Mouse (Mus musculus): ENCODE data around the gene 9930022D16Rik.

The 9930022D16Rik gene

DNA sequence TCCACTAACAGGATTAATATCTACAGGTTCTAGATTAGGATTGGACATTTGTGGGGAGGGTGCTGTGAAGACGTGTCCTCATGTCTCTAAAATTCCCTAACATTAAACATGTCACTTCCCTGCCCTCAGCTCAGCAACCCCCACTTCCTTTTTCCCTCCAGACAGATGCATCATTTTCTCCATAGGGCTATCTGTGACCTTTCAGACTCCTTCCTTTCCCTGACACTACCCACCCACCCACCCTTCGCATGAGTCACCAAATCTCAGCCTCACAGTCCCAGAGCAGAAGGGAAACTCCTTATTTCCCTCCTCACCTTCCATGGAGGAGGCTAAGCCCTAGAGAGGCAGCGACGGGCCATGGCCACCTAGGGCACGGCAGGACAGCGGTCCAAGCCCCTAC lies at the start of gene 9930022D16Rik:
TSS of gene 9930022D16Rik (plus strand) at position 301 of the 400 bp plus-strand sequence.
- no peak for DNase-seq

DNA sequence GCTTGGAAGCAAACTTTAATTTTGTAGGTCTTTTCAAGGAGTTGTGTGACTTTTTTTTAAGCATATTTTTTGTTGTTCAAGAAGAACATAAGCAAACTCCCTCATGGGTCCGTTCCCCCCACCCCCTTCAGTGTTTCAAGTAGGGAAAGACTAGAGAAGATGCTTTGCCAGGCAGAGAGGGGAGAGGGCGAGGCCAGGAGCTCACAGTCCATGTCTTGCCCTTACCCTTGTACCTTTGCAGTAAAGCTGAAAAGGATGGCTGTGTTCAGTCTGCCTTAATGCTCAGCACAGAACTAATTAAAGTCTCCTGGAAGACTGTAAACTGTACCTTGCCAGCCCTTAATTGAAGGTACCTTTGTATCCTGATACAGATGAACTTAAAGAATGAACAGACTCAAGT lies 49.4 kb upstream of the 9930022D16Rik start:
- no peak for DNase-seq

DNA sequence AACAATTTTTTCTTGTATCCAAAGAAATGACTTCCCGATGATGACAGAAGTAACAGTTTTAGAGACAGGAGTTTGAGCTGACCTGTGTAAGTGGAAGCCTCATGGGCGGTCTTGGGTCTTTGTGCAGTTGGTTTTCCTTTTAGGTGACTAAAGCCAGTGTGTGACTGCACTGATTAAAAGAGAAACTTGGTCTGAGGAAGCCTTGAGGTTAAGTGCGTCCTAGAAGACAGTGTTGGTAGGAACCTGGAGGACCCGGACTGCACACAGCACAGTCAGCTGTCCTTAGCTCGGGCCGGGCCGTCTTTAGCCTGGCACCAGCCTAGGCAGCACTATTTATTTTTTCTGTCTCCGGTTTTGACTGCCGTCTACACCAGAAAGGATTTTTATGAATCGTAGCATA lies 48.8 kb upstream of the 9930022D16Rik start:
- DNase-seq, result no peak

GRCm38 (mm10) chr11:109365818-109366217 lies 47.9 kb upstream of the 9930022D16Rik start:
- DNase-seq, result no peak

DNA sequence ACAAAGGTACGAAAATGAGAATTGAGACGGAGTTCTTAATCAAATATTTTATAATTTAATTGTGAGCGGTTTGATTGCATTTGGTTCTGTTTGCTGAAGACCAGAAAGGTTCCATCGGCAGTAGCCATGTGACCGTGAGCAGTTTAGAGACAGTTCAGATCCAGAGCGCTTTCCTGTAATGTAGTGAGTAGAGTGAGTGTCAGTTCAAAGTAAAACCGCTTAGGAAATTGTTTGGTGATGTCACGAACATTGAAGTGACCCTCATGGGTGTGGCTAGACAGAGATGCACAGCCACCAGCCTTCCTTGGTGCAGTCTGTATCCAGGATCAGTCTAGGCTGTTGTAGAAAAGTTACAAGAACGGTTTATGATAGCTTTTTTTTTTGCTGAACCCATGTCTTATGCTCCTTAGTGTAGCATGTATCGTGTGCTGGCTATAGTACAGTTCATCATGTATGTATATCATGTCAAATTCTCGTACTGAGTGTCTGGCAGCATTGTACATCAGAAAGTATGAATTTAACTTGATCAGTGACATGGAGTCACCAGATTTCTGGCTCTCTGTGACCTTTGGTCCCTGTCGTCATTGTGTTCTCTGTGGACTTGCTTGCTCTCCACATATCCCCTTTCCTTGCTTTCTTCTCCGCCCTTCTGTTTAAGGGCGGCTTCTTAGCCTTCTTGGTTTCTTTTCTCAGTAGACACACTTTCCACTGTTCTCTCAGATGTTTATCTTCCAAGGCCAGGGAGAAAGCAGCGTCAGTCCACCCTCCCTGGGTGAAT lies 46.7 kb upstream of the 9930022D16Rik start:
- no peak for DNase-seq

DNA sequence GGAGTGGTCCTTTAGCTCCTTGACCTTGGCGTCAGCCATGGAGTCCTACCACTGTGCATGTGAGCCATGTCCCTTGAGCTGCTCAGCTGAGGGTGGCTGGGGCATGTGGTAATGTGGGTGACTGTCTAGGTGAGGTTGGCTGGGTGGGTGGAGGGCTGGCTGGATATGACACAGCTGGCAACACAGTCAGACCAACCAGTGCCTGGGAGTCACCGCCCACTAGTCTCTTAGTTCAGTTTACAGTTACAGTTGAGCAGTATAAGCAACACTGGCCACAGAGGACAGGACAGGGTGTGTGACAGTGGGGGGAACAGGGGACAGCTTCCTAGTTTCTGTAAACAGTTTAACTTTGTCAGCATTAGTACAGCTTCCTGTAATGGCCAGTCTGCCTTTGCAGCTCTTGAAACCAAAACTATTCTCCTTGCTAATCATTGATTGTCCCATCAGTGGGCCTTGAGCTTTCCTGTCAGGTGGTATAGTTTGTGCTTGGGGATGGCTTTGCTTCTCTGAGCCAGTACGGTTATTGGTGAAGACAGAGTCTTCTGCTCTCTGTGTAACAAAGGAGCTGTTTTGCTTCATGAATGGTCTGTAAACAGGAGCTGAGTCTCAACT lies 44.6 kb upstream of the 9930022D16Rik start:
- no peak for DNase-seq

GRCm38 (mm10) chr11:109375412-109375811 lies 38.3 kb upstream of the 9930022D16Rik start:
- peak in 1 of 2 experiments; percentile 25 for DNase-seq

DNA sequence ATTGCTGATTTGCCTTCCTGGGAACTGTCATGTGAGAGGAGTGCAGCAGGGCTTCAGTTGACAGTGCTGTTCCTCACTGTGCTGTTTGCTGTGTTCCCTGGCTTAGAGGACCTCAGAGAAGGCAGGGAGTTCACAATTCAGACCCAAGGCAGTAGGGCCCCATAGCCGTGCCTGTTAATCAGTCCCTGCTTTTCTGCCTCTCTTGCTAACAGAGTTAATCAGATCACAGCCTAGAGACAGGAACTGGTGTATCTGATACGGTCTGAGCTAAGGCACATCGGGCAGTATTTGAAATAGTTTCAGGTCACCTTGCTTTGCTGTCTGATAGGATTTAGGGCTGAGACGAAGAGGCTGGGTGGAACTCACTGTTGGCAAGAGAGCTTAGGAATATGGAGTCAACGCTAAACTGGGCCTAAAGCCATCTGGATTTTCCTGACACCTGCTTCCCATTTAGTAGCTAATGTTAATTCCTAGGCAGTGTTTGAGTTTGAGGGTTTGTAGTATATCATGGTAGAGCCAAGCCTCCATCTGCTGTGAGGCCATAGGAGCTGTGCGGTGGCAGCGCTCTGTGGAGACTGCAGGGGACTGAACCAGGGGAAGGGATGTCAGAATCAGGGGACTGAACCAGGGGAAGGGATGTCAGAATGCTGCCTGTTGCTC lies 37.1 kb upstream of the 9930022D16Rik start:
- DNase-seq, result no peak

GRCm38 (mm10) chr11:109377477-109377876 lies 36.2 kb upstream of the 9930022D16Rik start:
- no peak for DNase-seq

- DNase-seq, result no peak
Observed at GRCm38 (mm10) chr11:109378051-109378450, 35.7 kb upstream of the 9930022D16Rik start.

DNA sequence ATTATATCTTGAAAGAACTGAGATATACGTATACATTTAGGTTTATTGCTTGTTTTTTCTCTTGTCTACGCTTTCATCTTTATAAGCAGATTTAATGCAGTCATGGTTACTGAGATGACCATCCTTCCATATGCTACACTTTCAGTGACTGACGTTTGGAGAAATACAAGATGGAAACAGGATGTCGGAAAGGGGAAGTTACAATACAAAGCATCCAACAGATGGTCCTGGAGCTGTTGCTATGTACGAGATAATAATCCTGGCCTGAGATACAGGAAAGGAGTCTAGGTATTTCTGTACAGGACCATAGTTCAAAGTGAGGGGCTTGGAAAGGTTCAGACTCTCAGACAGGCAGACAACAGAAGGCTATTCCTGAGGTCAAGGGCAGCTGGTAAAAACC lies 33.1 kb upstream of the 9930022D16Rik start:
- no peak for DNase-seq

DNA sequence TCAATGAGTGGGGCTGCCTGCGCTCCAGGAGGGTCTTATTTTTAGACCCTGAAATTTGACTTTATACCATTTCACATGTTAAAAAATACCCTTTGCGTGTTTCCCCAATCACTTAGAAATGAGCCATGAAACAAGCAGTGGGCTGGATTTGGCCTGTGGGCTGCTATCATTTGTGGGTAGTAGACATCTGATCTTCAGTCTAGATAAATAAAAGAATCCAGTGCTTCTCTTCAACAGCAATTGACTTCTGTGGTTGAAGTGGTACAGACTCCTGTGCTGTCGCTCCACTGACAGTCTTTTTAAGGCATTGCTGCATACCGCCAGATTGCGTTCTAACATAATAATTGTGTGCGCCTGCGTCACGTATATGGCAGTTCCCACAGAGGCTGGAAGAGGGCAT lies 28.4 kb upstream of the 9930022D16Rik start:
- no peak for DNase-seq

DNA sequence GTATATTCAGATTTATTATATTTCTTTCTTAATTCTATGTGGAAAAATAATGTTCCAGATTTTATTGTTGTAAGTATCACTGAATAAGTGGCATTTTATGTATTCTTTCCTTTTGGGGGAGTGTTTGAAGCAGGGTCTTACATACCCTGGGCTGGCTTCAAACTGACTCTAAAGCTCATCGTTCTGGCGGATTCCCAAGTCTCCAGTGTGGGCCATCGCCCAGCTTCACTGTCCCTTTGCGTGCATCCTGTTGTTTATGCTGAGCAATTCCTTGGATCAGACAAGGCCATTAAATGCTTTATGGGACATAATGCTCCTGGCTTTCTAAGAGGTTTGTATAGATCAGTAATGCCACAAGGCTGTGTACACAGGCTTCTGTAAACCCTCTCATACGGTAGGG lies 24.7 kb upstream of the 9930022D16Rik start:
- DNase-seq, result no peak

DNA sequence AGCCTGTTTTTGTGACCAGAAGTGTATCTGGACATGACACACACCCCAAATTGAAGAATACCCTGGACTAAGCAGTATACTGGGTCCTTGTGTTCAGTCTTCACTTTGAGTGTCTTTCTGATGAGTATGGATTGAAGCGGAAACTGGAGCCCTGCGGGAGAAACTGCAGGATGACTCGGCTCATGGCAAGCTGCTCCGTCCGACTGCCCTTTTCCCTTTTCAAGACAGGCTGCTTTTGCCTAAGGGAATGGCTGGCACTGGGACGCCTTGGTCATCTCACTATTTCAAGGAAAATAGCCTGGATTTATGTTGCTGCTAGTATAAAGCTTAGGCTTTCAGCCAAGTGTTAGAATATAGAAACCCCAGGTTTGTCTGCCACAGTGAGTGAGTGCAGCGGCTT lies 22.5 kb upstream of the 9930022D16Rik start:
- no peak for DNase-seq

DNA sequence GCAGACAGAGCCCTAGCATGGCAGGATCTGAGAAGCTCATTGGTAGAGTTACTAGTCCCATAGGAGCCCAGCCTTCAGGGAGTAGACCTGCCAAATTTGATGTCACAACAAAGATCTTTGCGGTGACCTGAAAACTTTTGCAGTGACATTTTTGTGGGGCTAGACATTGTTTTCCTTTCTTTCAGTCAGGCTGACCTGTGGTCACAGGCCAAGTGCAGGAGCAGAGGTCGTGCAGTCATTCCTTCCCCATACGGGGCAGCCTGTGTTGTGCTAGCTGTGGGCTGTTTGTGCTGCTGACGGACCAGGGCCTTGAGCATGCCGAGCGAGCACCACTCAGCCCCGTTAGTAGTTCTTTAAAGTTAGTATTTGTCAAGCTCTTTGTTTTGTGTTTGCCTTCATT lies 22.0 kb upstream of the 9930022D16Rik start:
- DNase-seq, result no peak

DNA sequence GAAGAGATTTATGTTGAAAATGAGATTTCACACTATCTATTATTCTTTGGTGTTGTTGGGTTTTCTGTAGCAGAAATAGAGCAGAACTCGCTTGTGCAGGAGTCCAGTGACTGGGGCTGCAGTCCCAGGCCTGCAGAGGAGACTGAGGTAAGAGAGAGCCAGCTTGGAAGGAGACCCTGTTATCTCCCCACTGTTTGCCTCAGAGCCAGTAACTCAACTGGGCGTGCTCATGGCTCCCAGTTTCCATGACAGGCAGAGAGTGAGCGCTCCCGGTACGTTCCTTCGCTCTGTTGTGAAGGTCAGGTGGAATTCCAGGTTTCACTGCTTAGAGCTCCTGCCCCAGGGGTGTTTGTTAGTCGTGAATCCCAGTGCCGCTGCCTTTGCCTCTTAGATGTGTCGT lies 21.1 kb upstream of the 9930022D16Rik start:
- no peak for DNase-seq

GRCm38 (mm10) chr11:109394758-109395157 lies 19.0 kb upstream of the 9930022D16Rik start:
- DNase-seq, result no peak

DNA sequence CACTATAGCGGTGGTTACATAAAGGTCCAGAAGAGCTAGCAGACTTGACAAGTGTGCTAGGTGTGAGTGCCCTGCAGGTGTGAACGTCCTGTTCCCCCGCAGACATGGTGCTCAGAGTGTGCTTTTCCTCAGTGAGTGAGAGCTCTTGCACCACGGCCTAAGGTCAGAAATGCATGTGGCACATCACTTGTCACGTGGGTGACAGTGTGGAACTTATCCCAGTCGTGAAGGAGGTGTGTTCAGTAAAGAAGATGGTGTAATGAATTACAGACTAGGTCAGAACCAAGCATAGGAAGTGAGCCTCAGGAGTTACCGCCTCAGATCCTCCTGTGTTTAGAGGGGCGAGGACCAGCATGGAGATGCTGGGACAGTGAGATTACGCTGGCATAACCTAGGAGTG lies 18.4 kb upstream of the 9930022D16Rik start:
- DNase-seq, result no peak

GRCm38 (mm10) chr11:109406431-109406830 lies 7.3 kb upstream of the 9930022D16Rik start:
- no peak for DNase-seq

- DNase-seq, result no peak
Observed at GRCm38 (mm10) chr11:109410197-109410980, 3.3 kb upstream of the 9930022D16Rik start.

GRCm38 (mm10) chr11:109414802-109415201 lies 1.1 kb downstream of the 9930022D16Rik start:
- DNase-seq, result no peak

DNA sequence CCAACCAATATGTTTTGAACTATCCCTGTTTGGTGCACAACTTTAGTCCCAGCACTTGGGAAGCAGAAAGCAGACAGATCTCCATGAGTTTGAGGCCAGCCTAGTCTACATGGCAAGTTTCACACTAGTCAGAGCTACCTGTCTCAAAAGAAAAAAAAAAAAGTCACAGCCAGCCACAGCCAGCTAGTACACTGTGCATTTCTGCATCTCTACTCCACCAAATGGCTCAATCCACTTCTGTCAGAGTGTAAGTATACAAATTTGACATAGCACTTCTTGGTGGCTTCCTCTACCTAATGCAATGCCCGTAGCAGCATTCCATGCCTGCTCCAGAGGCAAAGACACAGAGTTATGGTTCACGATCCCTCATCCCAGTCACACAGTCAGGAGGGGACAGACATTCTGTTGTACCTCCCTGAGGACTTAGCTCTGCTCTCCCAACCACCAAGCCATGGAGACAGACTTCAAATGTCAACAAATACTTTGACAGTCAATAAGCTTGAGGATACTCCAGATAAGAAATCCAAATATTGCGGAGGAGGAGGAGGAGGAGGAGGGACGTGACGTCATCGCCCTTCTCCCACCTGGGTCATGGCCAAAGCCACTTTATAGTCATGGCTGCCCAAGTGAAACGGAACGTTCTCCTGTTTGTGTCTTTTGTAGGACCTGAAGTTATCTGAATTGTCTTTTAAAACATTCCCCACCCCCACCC lies 3.1 kb downstream of the 9930022D16Rik start:
- DNase-seq, result no peak

Measured in thymus, adult 18-20 months (tissue).